Mouse (Mus musculus) ovary, adult 2 months (tissue): ENCODE measurements around the gene Sat1. TPM values are rescaled to one million over a fixed set of nuclear protein-coding genes. Genes with fewer than 3 reads are reported as not detected.

Experiments used
- polyA plus RNA-seq: library from polyadenylated mRNA; depleted of rRNA; stranded (reverse); fragments of >200 nt; gene quantifications from 2 replicates; pipeline ENCODE4 v1.2.3, GENCODE M21; 2012; rRNA removed

Sat1 gene
- 15.5 and 16.1 TPM in 2 replicates for polyA plus RNA-seq

DNA sequence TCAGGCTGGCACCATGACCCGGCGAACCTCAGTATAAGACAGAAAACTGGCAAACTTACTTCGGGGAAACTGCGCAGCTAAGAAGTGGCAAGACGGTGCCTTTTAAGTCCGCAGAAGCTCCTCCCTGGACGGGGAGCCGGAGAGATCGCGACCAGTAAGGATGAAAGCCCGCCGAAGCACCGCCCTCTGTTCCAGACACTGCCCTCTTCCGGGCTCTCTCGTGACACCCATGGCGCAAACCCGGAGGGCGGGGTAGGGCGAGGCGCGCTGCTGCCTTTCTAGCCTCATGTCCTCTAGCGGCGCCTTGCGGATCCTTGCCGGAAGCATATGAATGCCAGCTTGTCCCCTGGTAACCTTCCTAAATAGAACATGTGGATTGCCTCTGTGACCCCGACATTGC, at the start of gene Sat1:
TSS of gene Sat1 (minus strand) at position 179 of the 400 bp plus-strand sequence.

DNA sequence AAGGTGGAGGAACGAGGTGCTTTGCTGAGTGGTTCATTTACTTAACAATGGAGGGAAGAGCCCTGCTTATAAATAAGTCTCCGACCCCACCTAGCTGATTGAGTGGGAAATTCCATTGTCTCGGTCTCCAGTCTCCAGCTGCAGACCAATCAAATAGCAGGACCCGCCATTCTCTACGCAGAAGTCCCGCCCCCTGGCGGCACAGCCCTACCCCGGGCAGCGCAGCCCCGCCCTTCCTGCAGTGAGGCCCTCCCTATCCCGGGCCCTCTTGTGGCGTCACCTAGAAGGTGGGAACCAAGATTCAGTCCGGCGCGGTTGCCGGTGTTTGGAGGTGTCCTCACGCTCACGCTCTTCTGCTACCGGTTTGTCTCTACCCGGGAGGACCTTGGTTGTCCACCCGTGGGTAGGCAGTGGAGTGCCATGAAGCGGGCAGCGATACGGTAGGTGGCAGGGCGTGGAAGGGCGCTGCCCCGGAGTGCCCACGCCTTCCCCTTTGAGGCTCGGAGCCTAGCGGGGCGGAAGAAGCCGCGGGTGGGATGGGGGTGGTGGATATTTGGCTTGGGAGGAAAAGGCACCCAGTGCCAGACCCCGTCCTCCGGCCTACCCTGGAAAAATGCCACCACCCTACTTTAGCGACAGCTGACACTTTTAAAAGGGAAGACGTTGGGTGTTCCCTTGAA, 46.1 kb upstream of the Sat1 start, which contains the start of gene Acot9:
TSS of gene Acot9 (plus strand) at position 209 of the 680 bp plus-strand sequence.

Other genes starting within 250 kb of the Sat1 start
- not detected in 2 replicates for gene Magea8, start 220.6 kb downstream of the Sat1 start, polyA plus RNA-seq
- not detected in 2 replicates for gene Magea5, start 153.3 kb downstream of the Sat1 start, polyA plus RNA-seq
- not detected in 2 replicates for gene Magea1, start 126.7 kb downstream of the Sat1 start, polyA plus RNA-seq
- gene Magea2, start 122.8 kb downstream of the Sat1 start, polyA plus RNA-seq = not detected in 2 replicates
- not detected in 2 replicates for gene Cldn34b2, start 88.0 kb downstream of the Sat1 start, polyA plus RNA-seq
- gene Acot9, start 46.0 kb upstream of the Sat1 start, polyA plus RNA-seq = 7.8 and 8.4 TPM in 2 replicates
- gene Prdx4, start 124.3 kb upstream of the Sat1 start, polyA plus RNA-seq = 106 and 118 TPM in 2 replicates